14 mouse cellular contexts compared by ENCODE assay signal in genomic region chr1:132961751-132962150, GRCm38 (mm10).
"Had no signal": no experiment of that assay in that cellular context is flagged by ENCODE, and none has a peak within 500 bp of the region (broad histone marks: within the 10 kb centered on the region; RNA-seq: fewer than 3 reads in every experiment).

No protein-coding gene starts in this region.

- DNase-seq: gastrocnemius, postnatal 14 days; gastrocnemius, postnatal 36 days; heart, adult 11 months; heart, adult 2 months; heart, postnatal 14 days; heart, postnatal 36 days; kidney, adult 11 months; kidney, adult 2 months; kidney, adult 9 months; kidney, postnatal 14 days; kidney, postnatal 36 days; layer of hippocampus, adult 9-11 months; layer of hippocampus, postnatal 36 days; left cerebral cortex, postnatal 4 days had no signal
